ENCODE assay signal across 8 mouse cellular contexts in the genomic region with DNA sequence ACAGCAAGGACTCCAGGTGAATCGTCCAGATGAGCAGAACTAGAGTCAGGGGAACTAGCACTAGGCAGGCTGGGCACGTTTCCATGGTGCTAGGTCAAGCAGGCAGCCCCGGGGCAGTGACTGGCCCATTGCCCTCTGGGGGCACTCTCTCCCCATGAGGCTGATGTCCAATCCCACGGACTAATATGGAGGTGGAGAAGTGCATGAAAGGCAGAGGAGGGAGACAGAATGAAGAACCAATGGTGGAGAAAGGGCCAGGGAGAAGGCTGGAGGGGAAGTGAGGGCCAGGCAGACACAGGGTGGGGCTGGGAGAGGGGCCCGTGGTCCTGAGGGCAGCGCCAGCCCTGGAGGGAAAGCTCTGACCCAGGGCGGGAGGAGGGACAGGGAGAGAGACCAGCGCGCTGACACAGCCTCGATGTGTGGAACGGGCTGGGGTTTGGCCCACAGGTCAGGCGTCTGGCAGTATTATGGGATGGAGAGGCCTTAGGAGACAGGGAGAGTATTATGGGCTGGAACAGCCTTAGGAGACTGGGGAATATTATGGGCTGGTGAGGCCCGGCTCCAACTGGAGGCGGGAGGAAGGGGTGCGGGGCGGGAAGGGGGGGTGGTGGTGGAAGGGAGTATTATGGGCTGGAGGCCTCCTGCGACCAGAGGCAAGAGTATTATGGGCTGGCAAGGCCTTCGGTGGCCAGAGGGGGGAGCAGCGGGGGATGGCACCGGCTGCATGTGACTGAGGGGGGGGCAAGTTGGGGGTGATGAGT. TPM values are rescaled to one million over a fixed set of nuclear protein-coding genes. Genes with fewer than 3 reads are reported as not detected.
DNase-seq lines count a peak whose midpoint lies in the region; ATAC-seq and TF ChIP-seq lines count a peak whose summit lies in the region.

No protein-coding gene starts in this region.

- no peaks in the 10 kb centered on the region for H3K27me3 ChIP-seq in forebrain, embryonic 16.5 days (replicated peaks; ENCODE audit: control insufficient read depth, insufficient read depth, low read length)

- H3K27ac ChIP-seq in forebrain, embryonic 16.5 days (ENCODE audit: low read length) = peak overlapping the region; percentile 87
- H3K27ac ChIP-seq in olfactory bulb, adult 2 months (ENCODE audit: insufficient read depth, low read depth, low read length) = peak overlapping the region; percentile 85

- intact Hi-C loops in heart, postnatal 25 days (cut with DNase I) = loop anchor here (10.0 kb wide), 1 partner anchor 84 kb away; a partner anchor contains a TSS

- H3K4me1 ChIP-seq in forebrain, embryonic 16.5 days (replicated peaks; ENCODE audit: control insufficient read depth, insufficient read depth, low read length) = peaks cover 20% of the 10 kb centered on the region
- H3K4me1 ChIP-seq in lung, adult 2 months (ENCODE audit: control insufficient read depth, insufficient read depth, low read length) = peaks cover 7% of the 10 kb centered on the region
- H3K4me1 ChIP-seq in olfactory bulb, adult 2 months (ENCODE audit: control insufficient read depth, insufficient read depth, low read length) = peaks cover 23% of the 10 kb centered on the region

- TF ChIP-seq POLR2A in lung, adult 2 months (IDR thresholded peaks at IDR 0.05; ENCODE audit: borderline replicate concordance, extremely low read depth, low read depth, low read length) = peak; percentile 75; the same call in 1 of the 2 replicates
- TF ChIP-seq POLR2A in olfactory bulb, adult 2 months (IDR thresholded peaks at IDR 0.05; ENCODE audit: insufficient read depth, low read depth, low read length) = no peak

- H3K4me2 ChIP-seq in forebrain, embryonic 16.5 days (ENCODE audit: low read length) = peak overlapping the region; percentile 54

- no peak for TF ChIP-seq CTCF in lung, adult 2 months (IDR thresholded peaks at IDR 0.05; ENCODE audit: insufficient read depth, low read length)
- no peak for TF ChIP-seq CTCF in olfactory bulb, adult 2 months (IDR thresholded peaks at IDR 0.05; ENCODE audit: insufficient read depth, low read depth, low read length)

- no peak overlapping the region for H3K4me3 ChIP-seq in forebrain, embryonic 16.5 days (replicated peaks; ENCODE audit: low read length)
- H3K4me3 ChIP-seq in lung, adult 2 months (replicated peaks; ENCODE audit: extremely low read depth, low read depth, low read length) = peak overlapping the region; percentile 22
- H3K4me3 ChIP-seq in olfactory bulb, adult 2 months (ENCODE audit: insufficient read depth, low read depth, low read length) = no peak overlapping the region

- DNase-seq in Muller cell, postnatal 12 days (ENCODE audit: inconsistent ontology term) = peak; percentile 85
- DNase-seq in cerebellum, adult 8-10 months = peak; percentile 73
- DNase-seq in heart, postnatal 25 days (ENCODE audit: low spot score) = peak; percentile 79
- DNase-seq in layer of hippocampus, adult 8-10 months (ENCODE audit: low spot score in 2 of 2) = peak; percentile 68 to 84
- DNase-seq in lung, adult 2 months = peak; percentile 72
- peak; percentile 38 for DNase-seq in urinary bladder, postnatal 10 days (ENCODE audit: low spot score)

- WGBS in forebrain, embryonic 16.5 days = 1% methylated on average over 19 of the region's 20 CpGs
- WGBS in lung, adult 2 months = 2% methylated on average over 20 of the region's 20 CpGs
- 4% methylated on average over 20 of the region's 20 CpGs for WGBS in olfactory bulb, adult 2 months

- H3K36me3 ChIP-seq in forebrain, embryonic 16.5 days (ENCODE audit: control insufficient read depth, insufficient read depth) = no peaks in the 10 kb centered on the region

- ATAC-seq in forebrain, embryonic 16.5 days = peak; percentile 76

- peak overlapping the region; percentile 45 for H3K9ac ChIP-seq in forebrain, embryonic 16.5 days (replicated peaks; ENCODE audit: low read depth, low read length)

- no peaks in the 10 kb centered on the region for H3K9me3 ChIP-seq in forebrain, embryonic 16.5 days (ENCODE audit: control insufficient read depth, low read length)

RNA-seq across cellular contexts. Expression of a gene that starts 7.0 kb away (rescaled TPM):
- polyA plus RNA-seq in forebrain, embryonic 16.5 days (2015; fragmentation: Nextera tagmentation; extraction: Ambion mirVana) = 78.1 and 79.8 TPM in 2 replicates
- total RNA-seq in heart, postnatal 25 days (2021) = 100 to 1,000 TPM; 111 to 116 TPM
- total RNA-seq in layer of hippocampus, adult 8-10 months (2022) = 100 to 1,000 TPM; 159 to 187 (median 175) TPM
- 108 and 129 TPM in 2 replicates for polyA plus RNA-seq in lung, adult 2 months (2012; rRNA removed)
- polyA plus RNA-seq in olfactory bulb, adult 2 months (2012; ENCODE audit: insufficient read depth, insufficient read length, low replicate concordance, missing spikeins) = 91.6 and 138 TPM in 2 replicates

RNA-seq across cellular contexts. Expression of a gene that starts 21.0 kb away (rescaled TPM):
- 0.44 and 0.60 TPM in 2 replicates for polyA plus RNA-seq in forebrain, embryonic 16.5 days (2015; fragmentation: Nextera tagmentation; extraction: Ambion mirVana)
- total RNA-seq in heart, postnatal 25 days (2021) = not detected
- 1 to 10 TPM in 3 of 4 experiments, under 1 TPM in 1; 0.23 to 3.9 (median 1.9) TPM for total RNA-seq in layer of hippocampus, adult 8-10 months (2022)
- 6.5 and 13.9 TPM in 2 replicates for polyA plus RNA-seq in lung, adult 2 months (2012; rRNA removed)
- not detected in 2 replicates for polyA plus RNA-seq in olfactory bulb, adult 2 months (2012; ENCODE audit: insufficient read depth, insufficient read length, low replicate concordance, missing spikeins)

RNA-seq across cellular contexts. Expression of a gene that starts 39.3 kb away (rescaled TPM):
- 21.4 and 31.6 TPM in 2 replicates for polyA plus RNA-seq in forebrain, embryonic 16.5 days (2015; fragmentation: Nextera tagmentation; extraction: Ambion mirVana)
- 1 to 10 TPM; 2.5 to 4.1 TPM for total RNA-seq in heart, postnatal 25 days (2021)
- total RNA-seq in layer of hippocampus, adult 8-10 months (2022) = 10 to 100 TPM; 12.8 to 20.9 (median 15.6) TPM
- 23.7 TPM in 2 replicates for polyA plus RNA-seq in lung, adult 2 months (2012; rRNA removed)
- not detected in 2 replicates for polyA plus RNA-seq in olfactory bulb, adult 2 months (2012; ENCODE audit: insufficient read depth, insufficient read length, low replicate concordance, missing spikeins)

RNA-seq across cellular contexts. Expression of a gene that starts 43.0 kb away (rescaled TPM):
- polyA plus RNA-seq in forebrain, embryonic 16.5 days (2015; fragmentation: Nextera tagmentation; extraction: Ambion mirVana) = 54.4 and 55.3 TPM in 2 replicates
- 10 to 100 TPM; 19.4 to 20.0 TPM for total RNA-seq in heart, postnatal 25 days (2021)
- 10 to 100 TPM; 33.0 to 33.9 (median 33.5) TPM for total RNA-seq in layer of hippocampus, adult 8-10 months (2022)
- polyA plus RNA-seq in lung, adult 2 months (2012; rRNA removed) = 10.1 and 13.6 TPM in 2 replicates
- not detected in 2 replicates for polyA plus RNA-seq in olfactory bulb, adult 2 months (2012; ENCODE audit: insufficient read depth, insufficient read length, low replicate concordance, missing spikeins)

RNA-seq across cellular contexts. Expression of a gene that starts 49.2 kb away (rescaled TPM):
- 200 and 204 TPM in 2 replicates for polyA plus RNA-seq in forebrain, embryonic 16.5 days (2015; fragmentation: Nextera tagmentation; extraction: Ambion mirVana)
- 10 to 100 TPM; 35.0 to 35.6 TPM for total RNA-seq in heart, postnatal 25 days (2021)
- 10 to 100 TPM; 50.1 to 63.5 (median 55.4) TPM for total RNA-seq in layer of hippocampus, adult 8-10 months (2022)
- 30.3 and 50.5 TPM in 2 replicates for polyA plus RNA-seq in lung, adult 2 months (2012; rRNA removed)
- not detected in 2 replicates for polyA plus RNA-seq in olfactory bulb, adult 2 months (2012; ENCODE audit: insufficient read depth, insufficient read length, low replicate concordance, missing spikeins)
